Mouse (Mus musculus) heart, embryonic 12.5 days (tissue): ENCODE data around the gene Prpf19. TPM values are rescaled to one million over a fixed set of nuclear protein-coding genes. Genes with fewer than 3 reads are reported as not detected.

Source experiments
- ATAC-seq: fragments of 200-750 bp; cut with Nextera tagmentation; 2 replicates; pipeline ENCODE4 v1.8.0; 2017; ENCODE audit warnings: moderate TSS enrichment, moderate library complexity; ENCODE audit not compliant: insufficient number of reproducible peaks, low FRiP score
- H3K27ac ChIP-seq: fragments of 300-500 bp; sonication (generic); 2 replicates; pipeline ENCODE4 v1.5.1; 2016; ENCODE audit warnings: mild to moderate bottlenecking, moderate library complexity; ENCODE audit not compliant: poor library complexity, severe bottlenecking
- H3K27me3 ChIP-seq: fragments of 300-500 bp; sonication (generic); replicated peaks from 2 replicates; pipeline ENCODE4 v1.6.1; 2016; ENCODE audit warnings: mild to moderate bottlenecking, moderate library complexity
- H3K36me3 ChIP-seq: fragments of 300-500 bp; sonication (generic); 2 replicates; pipeline ENCODE4 v1.6.1; 2016; ENCODE audit warnings: mild to moderate bottlenecking, moderate library complexity
- H3K4me1 ChIP-seq: fragments of 300-500 bp; sonication (generic); replicated peaks from 2 replicates; pipeline ENCODE4 v1.6.1; 2016; ENCODE audit warnings: mild to moderate bottlenecking
- H3K4me2 ChIP-seq: fragments of 300-500 bp; sonication (generic); 2 replicates; pipeline ENCODE4 v1.6.1; 2016; ENCODE audit warnings: mild to moderate bottlenecking, moderate library complexity
- H3K4me3 ChIP-seq: fragments of 300-500 bp; sonication (generic); 2 replicates; pipeline ENCODE4 v1.5.1; 2016; ENCODE audit warnings: mild to moderate bottlenecking
- H3K9ac ChIP-seq: fragments of 300-500 bp; sonication (generic); 2 replicates; pipeline ENCODE4 v1.6.1; 2016; ENCODE audit warnings: mild to moderate bottlenecking, moderate library complexity
- H3K9me3 ChIP-seq: fragments of 300-500 bp; sonication (generic); replicated peaks from 2 replicates; pipeline ENCODE4 v1.6.1; 2016; ENCODE audit warnings: mild to moderate bottlenecking, moderate library complexity
- WGBS: fragments of 180-500 bp; shearing (Covaris S2); methylation state at CpG from one replicate; pipeline ENCODE4 v1.1.7; 2016; 5-methylcytosine and 5-hydroxymethylcytosine counted together
- polyA plus RNA-seq: library from polyadenylated mRNA; unstranded; fragments of >200 nt; fragmentation: Nextera tagmentation; extraction: Ambion mirVana; gene quantifications from 2 replicates; pipeline ENCODE4 v1.2.1, GENCODE M21; 2016

Gene Prpf19
- polyA plus RNA-seq, 1 experiment from 2014 or later = 24.9 TPM

GRCm38 (mm10) chr19:10952021-10952939 lies 57.2 kb downstream of the Prpf19 start:
- whole genome bisulfite sequencing = 34% methylated on average over 11 of the region's 11 CpGs
- Histone ChIP-seq H3K36me3 (no peaks in the 10 kb centered on the region), H3K27ac (peak overlapping the region; percentile 53), H3K9me3 (no peaks in the 10 kb centered on the region), H3K9ac (no peak overlapping the region), H3K4me2 (peak overlapping the region; percentile 25; the same call in 1 of the 2 replicates), H3K4me3 (no peak overlapping the region), H3K4me1 (peaks cover 37% of the 10 kb centered on the region), H3K27me3 (no peaks in the 10 kb centered on the region)
- ATAC-seq = peak; percentile 46; the same call in 1 of the 2 replicates

Other genes starting within 250 kb of the Prpf19 start
- not detected in 2 replicates for gene Pga5, start 217.2 kb upstream of the Prpf19 start, polyA plus RNA-seq
- gene Vps37c, start 206.5 kb upstream of the Prpf19 start, polyA plus RNA-seq = 29.0 and 31.2 TPM in 2 replicates
- gene Cd5, start 156.2 kb upstream of the Prpf19 start, polyA plus RNA-seq = 0.19 and 0.55 TPM in 2 replicates
- gene Cd6, start 65.2 kb upstream of the Prpf19 start, polyA plus RNA-seq = not detected in 2 replicates
- gene Slc15a3, start 55.5 kb upstream of the Prpf19 start, polyA plus RNA-seq = 0.23 and 0.41 TPM in 2 replicates
- gene Tmem132a, start 25.3 kb upstream of the Prpf19 start, polyA plus RNA-seq = 61.5 and 62.2 TPM in 2 replicates
- 67.4 and 70.9 TPM in 2 replicates for gene Tmem109, start 13.2 kb upstream of the Prpf19 start, polyA plus RNA-seq
- not detected in 2 replicates for gene Zp1, start 25.4 kb downstream of the Prpf19 start, polyA plus RNA-seq
- 0.09 TPM in 1 of 2 replicates, not detected in the other for gene Ptgdr2, start 41.9 kb downstream of the Prpf19 start, polyA plus RNA-seq
- gene Ccdc86, start 54.0 kb downstream of the Prpf19 start, polyA plus RNA-seq = 20.1 and 21.6 TPM in 2 replicates
- not detected in 2 replicates for gene Ms4a10, start 79.4 kb downstream of the Prpf19 start, polyA plus RNA-seq
- gene Ms4a15, start 98.0 kb downstream of the Prpf19 start, polyA plus RNA-seq = not detected in 2 replicates
- gene Ms4a18, start 122.8 kb downstream of the Prpf19 start, polyA plus RNA-seq = not detected in 2 replicates
- gene Ms4a8a, start 185.9 kb downstream of the Prpf19 start, polyA plus RNA-seq = not detected in 2 replicates
- not detected in 2 replicates for gene 1700017D01Rik, start 235.6 kb downstream of the Prpf19 start, polyA plus RNA-seq